Mouse (Mus musculus): Measurements from ENCODE around the gene Ptma.

DNA sequence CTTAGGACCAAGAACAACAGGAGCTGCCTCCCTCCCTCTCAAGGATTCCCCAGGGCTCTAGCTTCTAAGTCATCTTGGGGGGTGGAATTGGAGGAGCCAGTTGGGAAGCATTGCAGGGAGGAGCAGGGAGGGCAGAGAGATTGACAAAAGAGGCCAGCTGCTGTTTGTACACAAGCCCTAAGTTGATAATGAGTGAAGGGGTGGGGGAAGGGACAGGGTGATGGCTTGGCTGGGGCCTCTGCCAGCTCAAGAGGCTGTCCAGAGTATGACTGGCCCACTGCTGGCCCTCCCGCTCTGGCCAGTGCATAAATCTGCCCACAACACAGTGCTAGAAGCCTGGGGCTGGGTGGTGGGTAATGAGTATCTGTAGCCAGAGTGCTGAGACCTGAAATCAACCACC, 21.1 kb upstream of the Ptma start:
- TF ChIP-seq CTCF (IDR thresholded peaks at IDR 0.05; ENCODE audit: low read depth), result no peak
- TF ChIP-seq EP300 (IDR thresholded peaks at IDR 0.05; ENCODE audit: low read depth), result no peak
